Mouse (Mus musculus): ENCODE measurements around the gene Rhox4g. TPM values are rescaled to one million over a fixed set of nuclear protein-coding genes. Genes with fewer than 3 reads are reported as not detected.
"Not testable (repeated sequence)": the region's sequence is repeated elsewhere in the genome, so short reads cannot be mapped to it uniquely, and the experiment has no call there.

Gene Rhox4g
- polyA plus RNA-seq (2015; fragmentation: Nextera tagmentation; extraction: Ambion mirVana) = not detected in 2 replicates

DNA sequence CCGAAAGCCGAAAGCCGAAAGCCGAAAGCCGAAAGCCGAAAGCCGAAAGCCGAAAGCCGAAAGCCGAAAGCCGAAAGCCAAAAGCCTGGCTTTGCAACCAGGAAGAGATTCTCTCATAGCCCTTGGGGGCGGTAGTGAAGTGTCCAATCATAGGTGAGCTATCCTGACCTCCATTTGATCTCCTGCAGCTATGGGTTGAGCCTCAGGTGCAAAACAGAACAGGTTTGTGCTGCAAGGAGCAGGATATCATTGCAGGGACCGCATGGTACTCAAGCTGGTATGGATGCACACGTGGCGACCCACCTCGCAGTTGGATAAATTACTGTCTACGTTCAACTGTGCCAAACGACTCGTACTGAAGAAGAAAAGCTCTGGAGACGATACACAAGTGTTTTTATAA is at the start of gene Rhox4g:
Gene Rhox4g (minus strand): TSS at position 101 of the 400 bp plus-strand sequence.
- H3K4me2 ChIP-seq (replicated peaks); H3K36me3 ChIP-seq; H3K9ac ChIP-seq (replicated peaks); H3K4me1 ChIP-seq; H3K27ac ChIP-seq (replicated peaks); ATAC-seq (replicated peaks); H3K4me3 ChIP-seq; H3K27me3 ChIP-seq; H3K9me3 ChIP-seq: not testable (repeated sequence)
- WGBS = 89% methylated on average over 16 of the region's 20 CpGs

DNA sequence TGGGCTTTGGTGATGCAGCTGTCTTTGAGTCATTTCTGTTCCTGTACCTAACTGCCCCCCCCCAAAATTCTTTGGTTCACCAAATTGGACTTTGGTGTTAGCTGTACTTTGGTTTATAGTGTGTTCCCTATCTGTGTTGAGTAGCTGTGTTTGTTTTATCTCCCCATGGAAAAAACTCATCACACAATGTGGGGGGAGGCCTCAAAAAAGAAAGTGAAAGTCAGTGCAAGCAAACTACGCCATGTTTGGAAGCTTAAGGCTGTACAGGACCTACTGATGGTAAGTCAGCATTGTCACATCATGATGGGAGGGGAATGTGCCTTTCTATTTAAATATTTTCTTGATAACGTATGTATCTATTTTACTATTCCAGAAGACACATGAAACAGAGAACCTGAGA is 41.1 kb upstream of the Rhox4g start:
- H3K4me3 ChIP-seq = no peak overlapping the region
- no peaks in the 10 kb centered on the region for H3K36me3 ChIP-seq
- 80% methylated on average over 2 of the region's 2 CpGs for WGBS
- no peak overlapping the region for H3K9ac ChIP-seq (replicated peaks)
- ATAC-seq (replicated peaks) = no peak
- no peak overlapping the region for H3K27ac ChIP-seq (replicated peaks)
- H3K9me3 ChIP-seq = no peaks in the 10 kb centered on the region
- no peak overlapping the region for H3K4me2 ChIP-seq (replicated peaks)
- H3K27me3 ChIP-seq = no peaks in the 10 kb centered on the region
- H3K4me1 ChIP-seq = no peaks in the 10 kb centered on the region

GRCm38 (mm10) chrX:37683031-37683715 is 32.0 kb upstream of the Rhox4g start:
- Histone ChIP-seq H3K27me3 (no peaks in the 10 kb centered on the region), H3K27ac (replicated peaks) (no peak overlapping the region), H3K9me3 (no peaks in the 10 kb centered on the region), H3K4me3 (no peak overlapping the region), H3K4me2 (replicated peaks) (no peak overlapping the region), H3K36me3 (no peaks in the 10 kb centered on the region), H3K4me1 (no peaks in the 10 kb centered on the region), H3K9ac (replicated peaks) (no peak overlapping the region)
- ATAC-seq (replicated peaks) = no peak
- 87% methylated on average over 24 of the region's 24 CpGs for WGBS

DNA sequence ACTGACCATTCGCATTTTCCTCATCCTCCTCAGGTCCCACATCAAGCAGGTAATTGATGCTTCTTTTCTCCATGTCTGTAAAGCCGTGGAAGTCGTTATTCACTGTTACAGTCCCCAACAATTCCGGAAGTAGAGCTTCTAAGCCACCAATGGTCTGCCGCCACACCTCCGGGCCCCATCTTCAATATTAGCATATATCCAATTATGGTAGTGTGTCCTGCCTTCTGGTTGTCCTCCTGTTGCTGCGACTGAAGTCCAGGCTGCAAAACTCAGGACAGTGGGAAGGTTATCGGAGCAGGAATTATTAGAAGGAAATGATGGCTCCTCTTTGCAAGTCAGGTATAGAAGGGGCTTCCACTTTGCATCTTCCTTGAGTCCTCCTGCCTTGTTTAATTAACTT is 22.1 kb upstream of the Rhox4g start, which contains the start of gene Rhox2h:
Gene Rhox2h (minus strand): TSS at position 101 of the 400 bp plus-strand sequence.
- not testable (repeated sequence) for ATAC-seq (replicated peaks); H3K9ac ChIP-seq (replicated peaks); H3K9me3 ChIP-seq; H3K4me2 ChIP-seq (replicated peaks); H3K4me3 ChIP-seq; H3K4me1 ChIP-seq; H3K27me3 ChIP-seq; H3K36me3 ChIP-seq; H3K27ac ChIP-seq (replicated peaks)
- WGBS = 87% methylated on average over 8 of the region's 8 CpGs

GRCm38 (mm10) chrX:37668664-37669063 is 17.5 kb upstream of the Rhox4g start, which contains the start of gene Rhox3h:
Gene Rhox3h, minus strand, starts transcription at chrX:37668764.
- not testable (repeated sequence) for ATAC-seq (replicated peaks); H3K4me1 ChIP-seq; H3K4me2 ChIP-seq (replicated peaks); H3K4me3 ChIP-seq; H3K9ac ChIP-seq (replicated peaks); H3K9me3 ChIP-seq; H3K27me3 ChIP-seq; H3K36me3 ChIP-seq; H3K27ac ChIP-seq (replicated peaks)
- 94% methylated on average over 1 of the region's 3 CpGs for WGBS

DNA sequence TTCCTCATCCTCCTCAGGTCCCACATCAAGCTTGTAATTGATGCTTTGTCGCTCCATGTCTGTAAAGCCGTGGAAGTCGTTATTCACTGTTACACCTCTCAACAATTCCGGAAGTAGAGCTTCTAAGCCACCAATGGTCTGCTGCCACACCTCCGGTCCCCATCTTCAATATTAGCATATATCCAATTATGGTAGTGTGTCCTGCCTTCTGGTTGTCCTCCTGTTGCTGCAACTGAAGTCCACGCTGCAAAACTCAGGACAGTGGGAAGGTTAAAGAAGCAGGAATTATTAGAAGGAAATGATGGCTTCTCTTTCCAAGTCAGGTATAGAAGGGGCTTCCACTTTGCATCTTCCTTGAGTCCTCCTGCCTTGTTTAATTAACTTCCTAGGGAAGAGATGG is 7.8 kb downstream of the Rhox4g start, which contains the start of gene Rhox2g:
Gene Rhox2g (minus strand): TSS at position 101 of the 400 bp plus-strand sequence.
- WGBS = 90% methylated on average over 6 of the region's 6 CpGs
- H3K4me3 ChIP-seq; H3K4me2 ChIP-seq (replicated peaks); ATAC-seq (replicated peaks); H3K4me1 ChIP-seq; H3K36me3 ChIP-seq; H3K27me3 ChIP-seq; H3K9me3 ChIP-seq; H3K9ac ChIP-seq (replicated peaks); H3K27ac ChIP-seq (replicated peaks): not testable (repeated sequence)

- 82% methylated on average over 2 of the region's 2 CpGs for WGBS
These were observed 22.6 kb downstream of the Rhox4g start, which contains the start of gene Rhox3g for GRCm38 (mm10) chrX:37628512-37628911. Gene Rhox3g, minus strand, starts transcription at chrX:37628612.

DNA sequence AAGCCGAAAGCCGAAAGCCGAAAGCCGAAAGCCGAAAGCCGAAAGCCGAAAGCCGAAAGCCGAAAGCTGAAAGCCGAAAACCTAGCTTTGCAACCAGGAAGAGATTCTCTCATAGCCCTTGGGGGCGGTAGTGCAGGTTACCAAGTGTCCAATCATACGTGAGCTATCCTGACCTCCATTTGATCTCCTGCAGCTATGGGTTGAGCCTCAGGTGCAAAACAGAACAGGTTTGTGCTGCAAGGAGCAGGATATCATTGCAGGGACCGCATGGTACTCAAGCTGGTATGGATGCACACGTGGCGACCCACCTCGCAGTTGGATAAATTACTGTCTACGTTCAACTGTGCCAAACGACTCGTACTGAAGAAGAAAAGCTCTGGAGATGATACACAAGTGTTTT is 43.5 kb downstream of the Rhox4g start, which contains the start of gene Rhox4f:
Gene Rhox4f (minus strand): TSS at position 101 of the 400 bp plus-strand sequence.
- H3K4me1 ChIP-seq; ATAC-seq (replicated peaks); H3K9ac ChIP-seq (replicated peaks); H3K27ac ChIP-seq (replicated peaks); H3K9me3 ChIP-seq; H3K4me2 ChIP-seq (replicated peaks); H3K36me3 ChIP-seq; H3K4me3 ChIP-seq; H3K27me3 ChIP-seq: not testable (repeated sequence)
- 97% methylated on average over 18 of the region's 19 CpGs for WGBS

More at GRCm38 (mm10) chrX:37628512-37628911, 22.6 kb downstream of the Rhox4g start, which contains the start of gene Rhox3g:
- not testable (repeated sequence) for ATAC-seq (replicated peaks); H3K4me3 ChIP-seq; H3K4me1 ChIP-seq; H3K27ac ChIP-seq (replicated peaks); H3K9ac ChIP-seq (replicated peaks); H3K36me3 ChIP-seq; H3K9me3 ChIP-seq; H3K27me3 ChIP-seq; H3K4me2 ChIP-seq (replicated peaks)

Other genes starting within 250 kb of the Rhox4g start
- not detected in 2 replicates for gene Rhox2b, start 239.3 kb downstream of the Rhox4g start, polyA plus RNA-seq (2015; fragmentation: Nextera tagmentation; extraction: Ambion mirVana)
- gene Rhox4b, start 218.8 kb downstream of the Rhox4g start, polyA plus RNA-seq (2015; fragmentation: Nextera tagmentation; extraction: Ambion mirVana) = not detected in 2 replicates
- not detected in 2 replicates for gene Rhox2c, start 197.6 kb downstream of the Rhox4g start, polyA plus RNA-seq (2015; fragmentation: Nextera tagmentation; extraction: Ambion mirVana)
- gene Rhox3c, start 192.7 kb downstream of the Rhox4g start, polyA plus RNA-seq (2015; fragmentation: Nextera tagmentation; extraction: Ambion mirVana) = not detected in 2 replicates
- gene Rhox4c, start 171.0 kb downstream of the Rhox4g start, polyA plus RNA-seq (2015; fragmentation: Nextera tagmentation; extraction: Ambion mirVana) = not detected in 2 replicates
- not detected in 2 replicates for gene Rhox2d, start 157.9 kb downstream of the Rhox4g start, polyA plus RNA-seq (2015; fragmentation: Nextera tagmentation; extraction: Ambion mirVana)
- gene Rhox4d, start 137.0 kb downstream of the Rhox4g start, polyA plus RNA-seq (2015; fragmentation: Nextera tagmentation; extraction: Ambion mirVana) = not detected in 2 replicates
- not detected in 2 replicates for gene Rhox2e, start 120.9 kb downstream of the Rhox4g start, polyA plus RNA-seq (2015; fragmentation: Nextera tagmentation; extraction: Ambion mirVana)
- not detected in 2 replicates for gene Rhox3e, start 109.3 kb downstream of the Rhox4g start, polyA plus RNA-seq (2015; fragmentation: Nextera tagmentation; extraction: Ambion mirVana)
- not detected in 2 replicates for gene Rhox4e, start 93.9 kb downstream of the Rhox4g start, polyA plus RNA-seq (2015; fragmentation: Nextera tagmentation; extraction: Ambion mirVana)
- gene Rhox2f, start 79.9 kb downstream of the Rhox4g start, polyA plus RNA-seq (2015; fragmentation: Nextera tagmentation; extraction: Ambion mirVana) = not detected in 2 replicates
- gene Rhox3f, start 70.3 kb downstream of the Rhox4g start, polyA plus RNA-seq (2015; fragmentation: Nextera tagmentation; extraction: Ambion mirVana) = not detected in 2 replicates
- not detected in 2 replicates for gene Rhox4f, start 43.6 kb downstream of the Rhox4g start, polyA plus RNA-seq (2015; fragmentation: Nextera tagmentation; extraction: Ambion mirVana)
- gene Rhox3g, start 22.7 kb downstream of the Rhox4g start, polyA plus RNA-seq (2015; fragmentation: Nextera tagmentation; extraction: Ambion mirVana) = not detected in 2 replicates
- not detected in 2 replicates for gene Rhox2g, start 7.9 kb downstream of the Rhox4g start, polyA plus RNA-seq (2015; fragmentation: Nextera tagmentation; extraction: Ambion mirVana)
- not detected in 2 replicates for gene Rhox3h, start 17.4 kb upstream of the Rhox4g start, polyA plus RNA-seq (2015; fragmentation: Nextera tagmentation; extraction: Ambion mirVana)
- not detected in 2 replicates for gene Rhox2h, start 21.9 kb upstream of the Rhox4g start, polyA plus RNA-seq (2015; fragmentation: Nextera tagmentation; extraction: Ambion mirVana)
- gene Rhox5, start 153.5 kb upstream of the Rhox4g start, polyA plus RNA-seq (2015; fragmentation: Nextera tagmentation; extraction: Ambion mirVana) = not detected in 2 replicates
- gene Rhox6, start 175.6 kb upstream of the Rhox4g start, polyA plus RNA-seq (2015; fragmentation: Nextera tagmentation; extraction: Ambion mirVana) = not detected in 2 replicates
- gene Rhox7a, start 180.4 kb upstream of the Rhox4g start, polyA plus RNA-seq (2015; fragmentation: Nextera tagmentation; extraction: Ambion mirVana) = not detected in 2 replicates
- gene Rhox8, start 227.6 kb upstream of the Rhox4g start, polyA plus RNA-seq (2015; fragmentation: Nextera tagmentation; extraction: Ambion mirVana) = not detected in 2 replicates
- gene Rhox7b, start 245.9 kb upstream of the Rhox4g start, polyA plus RNA-seq (2015; fragmentation: Nextera tagmentation; extraction: Ambion mirVana) = not detected in 2 replicates